Mouse (Mus musculus): Measurements from ENCODE around the gene Il17ra.

- TF ChIP-seq CTCF (IDR thresholded peaks at IDR 0.05) (no peak), EP300 (IDR thresholded peaks at IDR 0.05) (no peak)
Measured at GRCm38 (mm10) chr6:120516879-120517278, 53.8 kb downstream of the Il17ra start.
